Mouse (Mus musculus) hindbrain, embryonic 14.5 days (tissue): ENCODE results near the gene Mtif2. TPM values are rescaled to one million over a fixed set of nuclear protein-coding genes. Genes with fewer than 3 reads are reported as not detected.
"Not testable (repeated sequence)": the region's sequence is repeated elsewhere in the genome, so short reads cannot be mapped to it uniquely, and the experiment has no call there.

Source experiments
- ATAC-seq: fragments of 200-750 bp; cut with Nextera tagmentation; 2 replicates; pipeline ENCODE4 v1.8.0; 2017; ENCODE audit warnings: moderate number of reproducible peaks, mild to moderate bottlenecking, moderate TSS enrichment, moderate library complexity; ENCODE audit not compliant: low FRiP score
- DNase-seq: peaks from one replicate; pipeline ENCODE4 v3.0.0-alpha.2; 2015; ENCODE audit warnings: low spot score
- H3K27ac ChIP-seq: fragments of 300-500 bp; sonication (generic); 2 replicates; pipeline ENCODE4 v1.5.1; 2014; ENCODE audit warnings: mild to moderate bottlenecking, moderate library complexity
- H3K27me3 ChIP-seq: fragments of 300-500 bp; sonication (generic); 2 replicates; pipeline ENCODE4 v1.6.1; 2014; ENCODE audit warnings: mild to moderate bottlenecking, low read length, mixed read lengths; ENCODE audit not compliant: control insufficient read depth, insufficient read depth
- H3K36me3 ChIP-seq: fragments of 300-500 bp; sonication (generic); replicated peaks from 2 replicates; pipeline ENCODE4 v1.6.1; 2014; ENCODE audit not compliant: control insufficient read depth, insufficient read depth
- H3K4me1 ChIP-seq: fragments of 300-500 bp; sonication (generic); replicated peaks from 2 replicates; pipeline ENCODE4 v1.6.1; 2014; ENCODE audit warnings: antibody characterized with exemption, low read length, mixed read lengths; ENCODE audit not compliant: control insufficient read depth, insufficient read depth
- H3K4me2 ChIP-seq: fragments of 300-500 bp; sonication (generic); replicated peaks from 2 replicates; pipeline ENCODE4 v1.6.1; 2014; ENCODE audit warnings: mild to moderate bottlenecking, moderate library complexity
- H3K4me3 ChIP-seq: fragments of 300-500 bp; sonication (generic); replicated peaks from 2 replicates; pipeline ENCODE4 v1.5.1; 2014; ENCODE audit warnings: mild to moderate bottlenecking, low read length
- H3K9ac ChIP-seq: fragments of 300-500 bp; sonication (generic); 2 replicates; pipeline ENCODE4 v1.6.1; 2014
- H3K9me3 ChIP-seq: fragments of 300-500 bp; sonication (generic); 2 replicates; pipeline ENCODE4 v1.6.1; 2016; ENCODE audit warnings: low read length; ENCODE audit not compliant: control insufficient read depth
- whole genome bisulfite sequencing: fragments of 180-500 bp; shearing (Covaris S2); extraction: QIAGEN DNeasy Blood & Tissue Kit; methylation state at CpG from one replicate; pipeline ENCODE4 v1.1.7; 2014; 5-methylcytosine and 5-hydroxymethylcytosine counted together
- polyA plus RNA-seq: library from polyadenylated mRNA; unstranded; fragments of >200 nt; fragmentation: Nextera tagmentation; extraction: Ambion mirVana; gene quantifications from 2 replicates; pipeline ENCODE4 v1.2.1, GENCODE M21; 2014

Mtif2 gene
- polyA plus RNA-seq, 1 experiment from 2014 or later: 35.2 TPM

- 3% methylated on average over 40 of the region's 40 CpGs for WGBS
- peak within 1 kb of the TSS; percentile 54 for H3K9ac ChIP-seq
- peak within 1 kb of the TSS; percentile 47 for H3K4me2 ChIP-seq
- H3K36me3 ChIP-seq: peaks cover 18% of the 10 kb centered on the region
- ATAC-seq (peak; percentile 98), DNase-seq (peak; percentile 83)
- H3K27ac ChIP-seq: peak within 1 kb of the TSS; percentile 66; the same call in 1 of the 2 replicates
- H3K9me3 ChIP-seq: no peaks in the 10 kb centered on the region
- H3K27me3 ChIP-seq: no peaks in the 10 kb centered on the region
- no peaks in the 10 kb centered on the region for H3K4me1 ChIP-seq
- H3K4me3 ChIP-seq: peak within 1 kb of the TSS; percentile 43
Observed at GRCm38 (mm10) chr11:29514682-29515412, 11.4 kb upstream of the Mtif2 start, which contains the start of gene Prorsd1. Prorsd1 (minus strand) TSS chr11:29515033.

GRCm38 (mm10) chr11:29538201-29538600 is 12.0 kb downstream of the Mtif2 start:
- ATAC-seq (no peak), DNase-seq (no peak)
- Histone ChIP-seq H3K9ac (no peak overlapping the region), H3K27me3 (no peaks in the 10 kb centered on the region), H3K4me3 (no peak overlapping the region), H3K27ac (no peak overlapping the region), H3K4me1 (no peaks in the 10 kb centered on the region), H3K36me3 (peaks cover 86% of the 10 kb centered on the region), H3K4me2 (no peak overlapping the region), H3K9me3 (no peaks in the 10 kb centered on the region)
- WGBS: 90% methylated on average over 1 of the region's 1 CpGs

- peaks cover 16% of the 10 kb centered on the region for H3K4me1 ChIP-seq
- no peak overlapping the region for H3K27ac ChIP-seq
- H3K27me3 ChIP-seq: no peaks in the 10 kb centered on the region
- H3K4me3 ChIP-seq: no peak overlapping the region
- no peak overlapping the region for H3K9ac ChIP-seq
- H3K36me3 ChIP-seq: peaks cover 68% of the 10 kb centered on the region
- no peak for ATAC-seq
- 91% methylated on average over 3 of the region's 3 CpGs for WGBS
- H3K9me3 ChIP-seq: no peaks in the 10 kb centered on the region
- DNase-seq: no peak
- H3K4me2 ChIP-seq: no peak overlapping the region
Observed at GRCm38 (mm10) chr11:29544225-29544945, 18.2 kb downstream of the Mtif2 start.

GRCm38 (mm10) chr11:29545150-29545752 is 19.0 kb downstream of the Mtif2 start:
- H3K4me2 ChIP-seq, DNase-seq, H3K4me3 ChIP-seq, H3K9me3 ChIP-seq, H3K27me3 ChIP-seq, ATAC-seq, H3K27ac ChIP-seq, H3K9ac ChIP-seq: not testable (repeated sequence)
- Histone ChIP-seq H3K4me1 (peaks cover 16% of the 10 kb centered on the region), H3K36me3 (peaks cover 65% of the 10 kb centered on the region)
- WGBS: 85% methylated on average over 4 of the region's 4 CpGs

- not testable (repeated sequence) for DNase-seq, H3K27ac ChIP-seq, H3K9me3 ChIP-seq, H3K27me3 ChIP-seq, ATAC-seq
- H3K4me1 ChIP-seq: peaks cover 16% of the 10 kb centered on the region
- H3K9ac ChIP-seq: peak overlapping the region; percentile 92; the same call in 1 of the 2 replicates
- H3K4me3 ChIP-seq: peak overlapping the region; percentile 76
- H3K36me3 ChIP-seq: peaks cover 55% of the 10 kb centered on the region
- 92% methylated on average over 2 of the region's 2 CpGs for WGBS
- peak overlapping the region; percentile 88 for H3K4me2 ChIP-seq
Observed at GRCm38 (mm10) chr11:29546297-29546696, 20.1 kb downstream of the Mtif2 start.

GRCm38 (mm10) chr11:29546762-29547161 is 20.6 kb downstream of the Mtif2 start:
- Histone ChIP-seq H3K27me3 (no peaks in the 10 kb centered on the region), H3K4me1 (peaks cover 16% of the 10 kb centered on the region), H3K9ac (peak overlapping the region; percentile 92), H3K9me3 (no peaks in the 10 kb centered on the region), H3K4me2 (peak overlapping the region; percentile 88), H3K36me3 (peaks cover 51% of the 10 kb centered on the region), H3K4me3 (peak overlapping the region; percentile 76), H3K27ac (peak overlapping the region; percentile 88; the same call in 1 of the 2 replicates)
- DNase-seq (no peak), ATAC-seq (no peak)
- WGBS: 26% methylated on average over 2 of the region's 2 CpGs

GRCm38 (mm10) chr11:29547249-29547751 is 21.1 kb downstream of the Mtif2 start:
- H3K27me3 ChIP-seq: no peaks in the 10 kb centered on the region
- WGBS: under 1% methylated on average over 27 of the region's 27 CpGs
- H3K27ac ChIP-seq: peak overlapping the region; percentile 88
- ATAC-seq (peak; percentile 28; the same call in 1 of the 2 replicates), DNase-seq (no peak)
- H3K9me3 ChIP-seq: no peaks in the 10 kb centered on the region
- peak overlapping the region; percentile 92 for H3K9ac ChIP-seq
- H3K4me2 ChIP-seq: peak overlapping the region; percentile 88
- H3K4me3 ChIP-seq: peak overlapping the region; percentile 76
- H3K36me3 ChIP-seq: peaks cover 45% of the 10 kb centered on the region
- H3K4me1 ChIP-seq: peaks cover 16% of the 10 kb centered on the region

GRCm38 (mm10) chr11:29547752-29548503 is 21.7 kb downstream of the Mtif2 start, which contains the start of the genes Clhc1 and Rps27a:
Clhc1 (plus strand) TSS chr11:29547950.
Rps27a (minus strand) TSS chr11:29548109.
- H3K4me1 ChIP-seq: peaks cover 16% of the 10 kb centered on the region
- peak within 1 kb of the TSS; percentile 76 for H3K4me3 ChIP-seq
- H3K9ac ChIP-seq: peak within 1 kb of the TSS; percentile 92
- DNase-seq (peak; percentile 96), ATAC-seq (peak; percentile 98)
- no peaks in the 10 kb centered on the region for H3K27me3 ChIP-seq
- H3K9me3 ChIP-seq: no peaks in the 10 kb centered on the region
- H3K4me2 ChIP-seq: peak within 1 kb of the TSS; percentile 88
- H3K36me3 ChIP-seq: peaks cover 39% of the 10 kb centered on the region
- H3K27ac ChIP-seq: peak within 1 kb of the TSS; percentile 88
- WGBS: under 1% methylated on average over 46 of the region's 46 CpGs
